Mouse (Mus musculus) ES-E14 (cell line): ENCODE data around the gene Itfg1.

ENCODE experiments used
- CHD2 ChIP-seq: IDR thresholded peaks from 2 replicates; pipeline ENCODE4 v1.6.1; 2014; ENCODE audit warnings: mild to moderate bottlenecking, low read depth, low read length, inconsistent platforms
- HCFC1 ChIP-seq: IDR thresholded peaks from 2 replicates; pipeline ENCODE4 v1.6.1; 2012; ENCODE audit warnings: low read length, inconsistent platforms, borderline replicate concordance; ENCODE audit not compliant: insufficient read depth
- MAFK ChIP-seq: IDR thresholded peaks from 2 replicates; pipeline ENCODE4 v1.6.1; 2014; ENCODE audit warnings: mild to moderate bottlenecking, low read depth, low read length, inconsistent platforms; ENCODE audit not compliant: insufficient read depth
- ZC3H11A ChIP-seq: IDR thresholded peaks from 2 replicates; pipeline ENCODE4 v1.6.1; 2012; ENCODE audit warnings: low read depth, mild to moderate bottlenecking, inconsistent platforms, low read length, borderline replicate concordance
- ZNF384 ChIP-seq: IDR thresholded peaks from 2 replicates; pipeline ENCODE4 v1.6.1; 2012; ENCODE audit warnings: low read depth, low read length, inconsistent platforms

- TF ChIP-seq ZC3H11A = no peak
- TF ChIP-seq ZNF384 = no peak
- no peak for TF ChIP-seq CHD2
- TF ChIP-seq MAFK = no peak
- TF ChIP-seq HCFC1 = no peak
Measured at GRCm38 (mm10) chr8:85845887-85846286, 5.2 kb upstream of the Itfg1 start.
